Mouse (Mus musculus) liver (tissue): ENCODE data around the gene Rab23.

ENCODE experiments used
- DNase-seq: peaks from one replicate; pipeline ENCODE4 v3.0.0-alpha.2; 2020; ENCODE audit warnings: mixed read lengths

The Rab23 gene

DNA sequence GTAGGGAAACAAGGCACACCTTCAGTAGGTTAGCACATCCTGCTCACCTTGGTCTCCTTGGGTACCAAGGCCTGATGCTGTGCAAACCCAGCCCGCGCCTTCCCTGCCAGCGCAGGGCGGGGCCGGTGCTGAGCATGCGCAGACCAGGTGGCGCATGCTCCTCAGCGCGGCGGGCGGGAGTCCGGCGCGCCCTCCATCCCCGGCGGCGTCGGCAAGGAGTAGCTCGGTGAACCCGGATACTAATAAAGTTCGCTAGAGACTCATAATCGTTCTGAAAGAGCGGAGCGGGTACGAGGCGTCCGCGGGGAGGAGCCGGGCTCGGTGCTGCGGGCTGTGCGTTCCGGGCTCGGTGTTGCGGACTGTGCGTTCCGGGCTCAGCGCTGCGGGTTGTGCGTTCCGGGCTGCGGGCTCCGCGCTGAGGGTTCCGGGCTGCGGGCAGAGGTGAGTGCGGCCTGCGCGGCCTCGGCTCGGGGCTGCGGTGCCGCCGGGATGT, at the start of gene Rab23:
Gene Rab23 (plus strand): TSS at position 155 of the 493 bp plus-strand sequence.
- DNase-seq = peak; percentile 86

DNA sequence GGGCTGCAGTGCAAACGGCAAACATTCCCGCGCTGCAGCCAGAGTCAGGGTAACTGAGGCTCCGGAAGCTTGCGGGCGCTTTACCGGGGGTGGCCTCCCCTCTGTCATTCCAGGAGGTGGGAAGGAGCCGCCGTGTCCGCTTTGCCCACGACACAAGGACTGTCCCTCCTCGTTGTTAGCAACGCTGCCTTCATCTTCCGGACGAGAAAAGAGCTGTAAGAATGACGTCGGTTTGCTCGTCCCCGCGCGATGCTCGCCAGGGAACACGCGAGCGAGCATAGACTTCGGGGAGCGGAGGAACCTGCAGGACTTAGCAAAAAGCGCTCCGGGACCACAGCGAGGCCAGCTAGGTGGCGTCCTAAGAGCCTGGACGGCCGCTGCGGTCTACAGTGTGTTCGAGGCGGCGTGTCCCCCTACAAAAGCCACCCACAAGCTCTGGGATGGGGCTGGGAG, 49.5 kb upstream of the Rab23 start:
- DNase-seq = peak; percentile 85

DNA sequence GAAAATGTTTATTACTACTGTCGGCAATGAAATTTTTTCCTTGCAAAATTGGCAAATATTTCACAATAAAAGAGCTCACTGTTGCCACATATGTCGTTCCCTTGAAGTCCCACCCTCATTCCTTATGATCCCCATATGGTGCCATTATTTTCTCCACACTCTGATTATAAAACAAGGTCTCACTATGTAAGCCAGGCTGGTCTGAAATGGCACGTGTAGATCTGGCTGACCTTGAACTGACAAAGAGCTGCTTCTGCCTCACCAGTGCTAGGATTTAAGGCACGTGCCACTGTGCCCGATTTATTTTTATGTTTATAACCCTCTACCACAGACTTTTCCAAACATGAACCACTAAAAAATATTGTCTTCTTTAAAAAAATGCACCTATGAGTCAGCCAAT, 48.2 kb upstream of the Rab23 start:
- no peak for DNase-seq

DNA sequence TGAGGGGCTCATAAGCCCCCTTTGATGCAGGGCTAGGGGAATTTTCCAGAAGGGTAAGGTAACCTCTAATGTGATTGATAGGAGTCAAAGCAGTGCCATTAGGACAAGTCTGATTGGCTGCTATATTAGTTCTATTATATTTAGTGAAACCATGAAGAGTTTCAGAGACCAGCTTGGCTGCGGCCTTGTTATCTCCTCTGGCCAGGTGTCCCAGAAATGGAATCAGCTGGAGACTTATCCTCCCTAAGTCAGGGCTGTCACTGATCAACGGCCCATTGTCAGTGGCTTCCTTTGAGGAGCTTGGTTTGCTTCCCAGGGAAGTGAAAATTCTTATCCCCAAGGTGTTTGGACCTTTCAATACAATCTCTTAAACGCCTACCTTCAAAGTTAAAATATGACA, 47.6 kb upstream of the Rab23 start:
- DNase-seq = peak; percentile 71

- peak; percentile 50 for DNase-seq
Measured at GRCm38 (mm10) chr1:33672514-33672913, 47.2 kb upstream of the Rab23 start.

- DNase-seq = no peak
Measured at GRCm38 (mm10) chr1:33673158-33673960, 46.3 kb upstream of the Rab23 start.

DNA sequence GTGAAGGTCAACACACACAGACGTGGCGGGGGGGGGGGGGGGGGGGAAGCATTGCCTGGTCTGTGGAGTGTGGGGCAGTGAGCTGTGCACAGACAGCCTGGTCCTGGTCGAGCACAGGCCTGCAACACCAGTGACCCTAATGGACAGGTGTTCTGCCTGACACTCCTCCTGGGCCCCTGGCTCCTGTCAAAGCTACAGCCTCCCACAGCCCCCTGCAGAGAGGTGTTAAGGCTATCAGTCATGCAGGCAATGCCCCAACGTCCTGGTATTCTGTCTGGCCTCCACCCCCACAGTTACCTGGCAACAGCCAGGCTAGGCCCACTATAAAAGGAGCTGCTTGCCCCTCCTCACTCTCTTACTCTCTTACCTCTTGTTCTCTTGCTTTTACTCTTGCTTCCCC, 39.3 kb upstream of the Rab23 start:
- no peak for DNase-seq

GRCm38 (mm10) chr1:33680890-33681289, 38.8 kb upstream of the Rab23 start:
- no peak for DNase-seq

- DNase-seq = peak; percentile 32
Measured at GRCm38 (mm10) chr1:33684459-33684858, 35.2 kb upstream of the Rab23 start.

GRCm38 (mm10) chr1:33688810-33689209, 30.9 kb upstream of the Rab23 start:
- no peak for DNase-seq

GRCm38 (mm10) chr1:33689446-33690086, 30.1 kb upstream of the Rab23 start:
- DNase-seq = no peak

- no peak for DNase-seq
Measured at GRCm38 (mm10) chr1:33690087-33690448, 29.6 kb upstream of the Rab23 start.

DNA sequence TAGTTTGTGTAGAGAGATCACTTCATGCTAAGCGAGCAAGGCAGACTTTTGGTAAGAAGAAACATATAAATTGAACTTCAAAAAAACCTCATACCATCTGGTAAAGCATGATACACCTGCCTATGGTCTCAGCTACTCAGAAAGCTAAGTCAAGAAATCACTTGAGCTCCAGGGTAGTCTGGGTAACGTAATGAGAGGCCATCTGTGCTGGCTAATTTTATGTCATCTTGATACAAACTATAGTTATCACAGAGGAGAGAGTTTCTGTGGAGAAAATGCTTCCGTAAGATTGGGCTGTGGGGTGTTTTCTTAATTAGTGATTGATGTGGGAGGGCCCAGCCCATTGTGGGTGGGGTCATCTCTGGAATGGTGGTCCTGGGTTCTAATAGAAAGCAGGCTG, 25.8 kb upstream of the Rab23 start:
- no peak for DNase-seq

- DNase-seq = no peak
Measured at GRCm38 (mm10) chr1:33696016-33696415, 23.7 kb upstream of the Rab23 start.

DNA sequence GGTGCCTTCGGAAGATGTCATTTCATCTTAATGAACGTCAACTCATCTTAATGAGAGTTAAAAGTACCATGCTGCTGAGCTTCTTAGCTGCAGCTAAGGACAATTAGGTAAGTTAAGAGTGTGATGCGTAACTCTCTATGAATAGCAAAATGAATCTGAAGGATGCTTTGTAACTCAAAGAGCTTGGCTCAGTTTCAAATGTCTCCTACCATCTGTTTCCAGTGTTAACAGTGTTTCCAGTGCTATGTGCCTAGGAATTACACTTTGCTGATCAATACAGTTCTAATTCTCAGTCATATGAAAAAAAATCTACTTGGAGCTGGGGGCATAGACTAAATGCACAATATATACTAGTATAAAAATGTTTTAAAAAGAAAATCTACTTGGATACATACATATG, 18.4 kb upstream of the Rab23 start:
- DNase-seq = no peak

DNA sequence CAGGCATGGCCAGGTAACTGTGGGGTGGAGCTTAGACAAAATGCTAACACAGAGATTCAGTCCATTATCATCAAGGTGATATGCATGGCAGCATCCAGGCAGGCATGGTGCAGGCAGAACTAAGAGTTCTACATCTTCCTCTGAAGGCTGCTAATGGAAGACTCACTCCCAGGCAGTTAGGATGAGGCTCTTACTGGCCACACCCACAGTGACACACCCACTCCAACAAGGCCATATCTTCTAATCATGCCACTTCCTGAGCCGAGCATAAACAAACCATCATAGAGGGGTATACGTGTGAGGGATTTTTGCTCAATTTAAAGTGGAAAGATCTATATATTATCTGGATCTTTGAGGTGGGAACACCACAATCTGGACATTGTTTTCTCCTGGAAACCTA, 10.1 kb upstream of the Rab23 start:
- peak; percentile 26 for DNase-seq

GRCm38 (mm10) chr1:33712026-33712425, 7.7 kb upstream of the Rab23 start:
- DNase-seq = no peak

DNA sequence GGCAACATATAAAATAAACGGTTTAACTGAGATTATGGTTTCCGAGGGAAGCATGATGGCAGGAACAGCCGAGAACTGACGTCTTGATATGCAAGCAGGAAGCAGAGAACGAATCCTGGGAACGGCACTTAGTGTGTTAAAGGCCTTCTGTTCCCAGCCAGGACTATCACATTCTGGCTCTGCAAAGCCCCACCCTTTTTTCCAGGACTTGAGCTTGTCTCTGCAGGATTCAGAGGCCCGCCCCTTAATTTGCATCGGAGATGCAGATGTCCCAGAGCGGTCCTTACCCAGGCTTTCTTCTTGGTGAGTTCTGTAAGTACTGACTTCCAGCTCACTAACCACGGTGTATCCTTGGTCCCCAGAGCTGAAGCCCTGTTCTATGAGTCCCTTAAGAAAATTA, 4.9 kb upstream of the Rab23 start:
- no peak for DNase-seq

GRCm38 (mm10) chr1:33717636-33718035, 2.1 kb upstream of the Rab23 start:
- DNase-seq = no peak

DNA sequence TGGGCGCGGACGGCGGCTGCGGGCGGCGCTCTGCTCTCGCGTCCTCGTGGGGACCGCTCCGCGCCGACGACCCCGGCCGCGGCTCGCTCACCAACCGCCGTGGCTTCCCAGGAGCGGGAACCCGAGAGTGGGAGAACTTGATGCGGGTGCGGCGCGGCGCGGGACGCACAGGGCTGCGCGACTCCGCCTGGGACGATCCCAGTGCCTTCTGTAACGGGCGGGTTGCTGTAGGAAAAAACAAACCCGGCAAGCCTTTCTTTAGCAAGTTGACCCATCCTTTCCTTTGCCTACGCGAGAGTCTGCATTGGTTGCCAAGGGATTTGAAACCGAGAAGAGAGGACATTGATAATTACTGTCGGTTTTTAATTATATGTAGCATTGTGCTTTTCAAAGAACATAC, 544 bp downstream of the Rab23 start:
- DNase-seq = no peak

GRCm38 (mm10) chr1:33721020-33721419, 1.3 kb downstream of the Rab23 start:
- no peak for DNase-seq

- no peak for DNase-seq
Measured at GRCm38 (mm10) chr1:33724516-33724915, 4.8 kb downstream of the Rab23 start.

DNA sequence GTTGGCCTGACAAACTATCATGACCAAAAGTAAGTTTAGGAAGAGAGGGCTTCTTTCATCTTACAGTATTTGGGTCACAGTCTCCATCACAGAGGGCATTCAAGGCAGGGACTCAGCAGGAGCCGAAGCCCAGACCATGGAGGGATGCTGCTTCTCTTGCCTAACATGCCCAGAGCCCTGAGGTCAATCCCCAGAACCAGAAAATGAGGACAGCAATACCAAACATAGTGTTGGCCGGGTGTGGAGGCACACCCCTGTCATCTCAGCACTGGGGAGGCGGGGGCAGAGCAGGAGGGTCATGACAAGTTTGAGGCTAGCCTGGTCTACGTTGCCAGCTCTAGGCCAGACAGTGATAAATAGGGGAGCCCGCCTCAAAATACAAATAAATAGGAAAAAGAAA, 5.4 kb downstream of the Rab23 start:
- DNase-seq = no peak

GRCm38 (mm10) chr1:33733044-33733443, 13.4 kb downstream of the Rab23 start:
- DNase-seq = no peak
